Mouse (Mus musculus): ENCODE data around the gene Ppt2. TPM values are rescaled to one million over a fixed set of nuclear protein-coding genes. Genes with fewer than 3 reads are reported as not detected.

Ppt2 gene
- polyA plus RNA-seq, 1 experiment, result 20.2 TPM

- Histone ChIP-seq H3K27ac (ENCODE audit: control insufficient read depth, insufficient read depth, low read depth, low read length) (no peak overlapping the region), H3K4me3 (ENCODE audit: control insufficient read depth, low read depth, low read length) (no peak overlapping the region), H3K27me3 (ENCODE audit: control insufficient read depth, insufficient read depth, low read length) (0 out of 2 replicates have a peak, but pooled peaks cover 2% of the 10 kb centered on the region), H3K4me1 (ENCODE audit: control insufficient read depth, insufficient read depth, low read length) (peaks cover 12% of the 10 kb centered on the region), H3K36me3 (ENCODE audit: control insufficient read depth, insufficient read depth, low read length) (no peaks in the 10 kb centered on the region)
- TF ChIP-seq POLR2A (IDR thresholded peaks at IDR 0.05; ENCODE audit: control insufficient read depth, low read depth, low read length), result no peak
- no peak for TF ChIP-seq CTCF (IDR thresholded peaks at IDR 0.05; ENCODE audit: control insufficient read depth, insufficient read depth, insufficient replicate concordance, low read depth, low read length)
These were observed 32.2 kb downstream of the Ppt2 start for GRCm38 (mm10) chr17:34596098-34596497.

- H3K27me3 ChIP-seq (ENCODE audit: control insufficient read depth, insufficient read depth, low read length), result 0 out of 2 replicates have a peak, but pooled peaks cover 2% of the 10 kb centered on the region
- H3K27ac ChIP-seq (ENCODE audit: control insufficient read depth, insufficient read depth, low read depth, low read length), result no peak overlapping the region
- no peak overlapping the region for H3K4me3 ChIP-seq (ENCODE audit: control insufficient read depth, low read depth, low read length)
- peaks cover 29% of the 10 kb centered on the region for H3K4me1 ChIP-seq (ENCODE audit: control insufficient read depth, insufficient read depth, low read length)
- no peak for TF ChIP-seq CTCF (IDR thresholded peaks at IDR 0.05; ENCODE audit: control insufficient read depth, insufficient read depth, insufficient replicate concordance, low read depth, low read length)
- TF ChIP-seq POLR2A (IDR thresholded peaks at IDR 0.05; ENCODE audit: control insufficient read depth, low read depth, low read length), result no peak
- no peaks in the 10 kb centered on the region for H3K36me3 ChIP-seq (ENCODE audit: control insufficient read depth, insufficient read depth, low read length)
These were observed 34.4 kb downstream of the Ppt2 start for GRCm38 (mm10) chr17:34593752-34594525.

GRCm38 (mm10) chr17:34592581-34593549 lies 35.4 kb downstream of the Ppt2 start:
- Histone ChIP-seq H3K4me3 (ENCODE audit: control insufficient read depth, low read depth, low read length) (peak overlapping the region; percentile 78), H3K27me3 (ENCODE audit: control insufficient read depth, insufficient read depth, low read length) (0 out of 2 replicates have a peak, but pooled peaks cover 2% of the 10 kb centered on the region), H3K27ac (ENCODE audit: control insufficient read depth, insufficient read depth, low read depth, low read length) (peak overlapping the region; percentile 18; the same call in 1 of the 2 replicates), H3K36me3 (ENCODE audit: control insufficient read depth, insufficient read depth, low read length) (no peaks in the 10 kb centered on the region), H3K4me1 (ENCODE audit: control insufficient read depth, insufficient read depth, low read length) (peaks cover 37% of the 10 kb centered on the region)
- no peak for TF ChIP-seq POLR2A (IDR thresholded peaks at IDR 0.05; ENCODE audit: control insufficient read depth, low read depth, low read length)
- TF ChIP-seq CTCF (IDR thresholded peaks at IDR 0.05; ENCODE audit: control insufficient read depth, insufficient read depth, insufficient replicate concordance, low read depth, low read length), result no peak

- H3K4me3 ChIP-seq (ENCODE audit: control insufficient read depth, low read depth, low read length), result peak overlapping the region; percentile 83
- TF ChIP-seq POLR2A (IDR thresholded peaks at IDR 0.05; ENCODE audit: control insufficient read depth, low read depth, low read length), result peak; percentile 43; the same call in 1 of the 2 replicates
- no peak for TF ChIP-seq CTCF (IDR thresholded peaks at IDR 0.05; ENCODE audit: control insufficient read depth, insufficient read depth, insufficient replicate concordance, low read depth, low read length)
- H3K36me3 ChIP-seq (ENCODE audit: control insufficient read depth, insufficient read depth, low read length), result no peaks in the 10 kb centered on the region
- 0 out of 2 replicates have a peak, but pooled peaks cover 2% of the 10 kb centered on the region for H3K27me3 ChIP-seq (ENCODE audit: control insufficient read depth, insufficient read depth, low read length)
- H3K27ac ChIP-seq (ENCODE audit: control insufficient read depth, insufficient read depth, low read depth, low read length), result peak overlapping the region; percentile 71
- H3K4me1 ChIP-seq (ENCODE audit: control insufficient read depth, insufficient read depth, low read length), result peaks cover 40% of the 10 kb centered on the region
These were observed 36.3 kb downstream of the Ppt2 start for GRCm38 (mm10) chr17:34591994-34592375.

- peak within 1 kb of the TSS; percentile 83 for H3K4me3 ChIP-seq (ENCODE audit: control insufficient read depth, low read depth, low read length)
- H3K27me3 ChIP-seq (ENCODE audit: control insufficient read depth, insufficient read depth, low read length), result 0 out of 2 replicates have a peak, but pooled peaks cover 2% of the 10 kb centered on the region
- TF ChIP-seq CTCF (IDR thresholded peaks at IDR 0.05; ENCODE audit: control insufficient read depth, insufficient read depth, insufficient replicate concordance, low read depth, low read length) (no peak), POLR2A (IDR thresholded peaks at IDR 0.05; ENCODE audit: control insufficient read depth, low read depth, low read length) (0 out of 2 replicates have a peak, but pooled peaks have one; percentile 1)
- peaks cover 46% of the 10 kb centered on the region for H3K4me1 ChIP-seq (ENCODE audit: control insufficient read depth, insufficient read depth, low read length)
- no peaks in the 10 kb centered on the region for H3K36me3 ChIP-seq (ENCODE audit: control insufficient read depth, insufficient read depth, low read length)
- H3K27ac ChIP-seq (ENCODE audit: control insufficient read depth, insufficient read depth, low read depth, low read length), result peak within 1 kb of the TSS; percentile 71
These were observed 37.0 kb downstream of the Ppt2 start, which contains the start of gene Pbx2 for GRCm38 (mm10) chr17:34591029-34591993. Pbx2 (plus strand) TSS chr17:34591266.

All from testis, adult 2 months (tissue).